Mouse (Mus musculus) E14TG2a.4 (cell line): Measurements from ENCODE around the gene Kif5c.

Source experiments
- H3K27me3 ChIP-seq: 2 replicates; pipeline ENCODE4 v1.6.1; 2014; ENCODE audit warnings: low read length, control low read depth; ENCODE audit not compliant: insufficient read depth
- H3K36me3 ChIP-seq: 2 replicates; pipeline ENCODE4 v1.6.1; 2014; ENCODE audit warnings: low read length, control low read depth; ENCODE audit not compliant: insufficient read depth
- H3K4me1 ChIP-seq: replicated peaks from 2 replicates; pipeline ENCODE4 v1.6.1; 2014; ENCODE audit warnings: low read depth, low read length, control low read depth
- H3K4me3 ChIP-seq: replicated peaks from 2 replicates; pipeline ENCODE4 v1.5.1; 2014; ENCODE audit warnings: mild to moderate bottlenecking, low read length
- H3K9me3 ChIP-seq: 2 replicates; pipeline ENCODE4 v1.6.1; 2014; ENCODE audit warnings: low read length, control low read depth
- CTCF ChIP-seq: conservative IDR thresholded peaks from 2 replicates; pipeline ENCODE4 v1.5.1; 2014; ENCODE audit warnings: low read length
- NANOG ChIP-seq: IDR thresholded peaks from 2 replicates; pipeline ENCODE4 v1.6.1; 2014; ENCODE audit warnings: borderline replicate concordance, low read length, mixed read lengths
- POU5F1 ChIP-seq: IDR thresholded peaks from 2 replicates; pipeline ENCODE4 v1.6.1; 2014; ENCODE audit warnings: low read length, borderline replicate concordance

Kif5c gene

DNA sequence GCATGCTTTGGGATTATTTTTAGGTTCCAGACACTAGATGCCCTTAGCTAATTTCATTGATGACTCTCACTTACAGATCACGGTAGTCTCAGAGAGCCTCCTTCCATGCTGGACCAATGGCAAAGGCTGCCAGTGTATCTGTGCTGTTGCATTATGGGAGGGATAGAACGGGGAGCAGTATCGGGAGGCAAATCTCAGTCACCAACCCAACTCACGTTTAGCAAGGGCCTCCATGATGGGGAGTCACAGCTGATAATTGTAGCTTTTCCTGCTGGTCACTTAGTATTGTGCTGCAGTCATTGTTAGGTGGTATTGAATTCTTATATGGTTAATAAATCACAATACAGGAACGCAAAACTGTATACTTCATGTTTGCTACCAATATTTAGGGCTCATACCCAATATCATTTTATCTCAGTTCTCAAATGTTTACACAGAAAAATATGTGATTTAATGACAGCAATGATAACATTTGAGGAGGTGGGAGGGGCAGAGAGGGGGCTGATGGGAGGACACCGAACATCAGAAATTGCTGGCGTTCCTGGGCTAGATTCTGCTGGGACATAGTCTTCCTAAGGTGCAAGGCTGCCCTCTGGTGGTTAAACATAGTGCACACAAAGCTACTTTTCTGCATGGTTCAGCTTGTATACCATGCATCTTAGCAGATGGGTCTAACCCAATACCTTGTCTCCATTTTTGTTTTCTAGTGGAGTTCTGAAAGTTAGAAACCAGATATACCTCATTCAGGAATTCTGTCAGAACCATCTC lies 115.1 kb downstream of the Kif5c start:
- Histone ChIP-seq H3K9me3 (no peaks in the 10 kb centered on the region), H3K36me3 (peaks cover 24% of the 10 kb centered on the region), H3K4me1 (peaks cover 29% of the 10 kb centered on the region), H3K27me3 (no peaks in the 10 kb centered on the region), H3K4me3 (no peak overlapping the region)
- no peak for TF ChIP-seq NANOG
- TF ChIP-seq CTCF: peak; percentile 63

GRCm38 (mm10) chr2:49735386-49735785 lies 116.3 kb downstream of the Kif5c start:
- Histone ChIP-seq H3K9me3 (no peaks in the 10 kb centered on the region), H3K4me3 (no peak overlapping the region), H3K36me3 (peaks cover 22% of the 10 kb centered on the region), H3K27me3 (no peaks in the 10 kb centered on the region), H3K4me1 (peaks cover 24% of the 10 kb centered on the region)
- TF ChIP-seq CTCF (no peak), POU5F1 (no peak), NANOG (no peak)

DNA sequence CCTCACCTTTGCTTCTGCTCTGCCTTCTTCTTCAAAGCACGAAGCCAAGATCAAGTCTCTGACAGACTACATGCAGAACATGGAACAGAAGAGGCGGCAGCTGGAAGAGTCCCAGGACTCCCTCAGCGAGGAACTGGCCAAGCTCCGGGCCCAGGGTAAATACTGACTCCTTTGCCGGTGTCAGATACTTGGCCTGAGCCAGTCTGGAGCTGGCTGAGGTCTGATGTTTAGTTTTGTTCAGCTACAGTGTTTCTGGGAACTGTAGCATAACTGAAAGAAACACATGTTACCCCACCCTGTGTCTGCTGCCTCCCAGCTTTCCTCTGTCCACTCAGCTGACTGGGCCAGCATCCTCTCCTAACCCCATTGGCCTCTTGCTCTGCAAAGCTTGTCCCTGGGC lies 119.9 kb downstream of the Kif5c start:
- peaks cover 11% of the 10 kb centered on the region for H3K4me1 ChIP-seq
- no peaks in the 10 kb centered on the region for H3K9me3 ChIP-seq
- H3K4me3 ChIP-seq: no peak overlapping the region
- peaks cover 31% of the 10 kb centered on the region for H3K36me3 ChIP-seq
- no peak for TF ChIP-seq CTCF
- TF ChIP-seq POU5F1: no peak
- TF ChIP-seq NANOG: no peak
- no peaks in the 10 kb centered on the region for H3K27me3 ChIP-seq

DNA sequence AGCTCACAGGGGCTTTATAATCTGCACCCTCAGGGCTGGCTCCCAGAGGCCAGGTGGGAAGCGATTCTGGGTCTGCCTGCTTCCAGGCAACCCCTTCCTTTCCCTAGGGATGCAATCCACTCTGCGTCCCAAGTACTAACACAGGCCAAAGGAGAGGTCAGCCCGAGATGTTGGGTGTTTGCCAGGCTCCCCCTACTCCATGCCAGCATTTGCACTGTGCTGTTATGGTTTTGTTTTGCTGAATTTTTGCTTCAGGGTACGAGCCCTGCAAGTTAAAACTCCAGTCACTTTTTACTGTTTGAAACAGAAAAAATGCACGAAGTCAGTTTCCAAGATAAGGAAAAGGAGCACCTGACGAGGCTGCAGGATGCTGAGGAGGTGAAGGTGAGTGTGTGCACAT lies 121.9 kb downstream of the Kif5c start:
- Histone ChIP-seq H3K36me3 (peaks cover 23% of the 10 kb centered on the region), H3K9me3 (no peaks in the 10 kb centered on the region), H3K4me1 (peaks cover 26% of the 10 kb centered on the region), H3K4me3 (no peak overlapping the region), H3K27me3 (no peaks in the 10 kb centered on the region)
- TF ChIP-seq NANOG (no peak), CTCF (no peak), POU5F1 (no peak)

DNA sequence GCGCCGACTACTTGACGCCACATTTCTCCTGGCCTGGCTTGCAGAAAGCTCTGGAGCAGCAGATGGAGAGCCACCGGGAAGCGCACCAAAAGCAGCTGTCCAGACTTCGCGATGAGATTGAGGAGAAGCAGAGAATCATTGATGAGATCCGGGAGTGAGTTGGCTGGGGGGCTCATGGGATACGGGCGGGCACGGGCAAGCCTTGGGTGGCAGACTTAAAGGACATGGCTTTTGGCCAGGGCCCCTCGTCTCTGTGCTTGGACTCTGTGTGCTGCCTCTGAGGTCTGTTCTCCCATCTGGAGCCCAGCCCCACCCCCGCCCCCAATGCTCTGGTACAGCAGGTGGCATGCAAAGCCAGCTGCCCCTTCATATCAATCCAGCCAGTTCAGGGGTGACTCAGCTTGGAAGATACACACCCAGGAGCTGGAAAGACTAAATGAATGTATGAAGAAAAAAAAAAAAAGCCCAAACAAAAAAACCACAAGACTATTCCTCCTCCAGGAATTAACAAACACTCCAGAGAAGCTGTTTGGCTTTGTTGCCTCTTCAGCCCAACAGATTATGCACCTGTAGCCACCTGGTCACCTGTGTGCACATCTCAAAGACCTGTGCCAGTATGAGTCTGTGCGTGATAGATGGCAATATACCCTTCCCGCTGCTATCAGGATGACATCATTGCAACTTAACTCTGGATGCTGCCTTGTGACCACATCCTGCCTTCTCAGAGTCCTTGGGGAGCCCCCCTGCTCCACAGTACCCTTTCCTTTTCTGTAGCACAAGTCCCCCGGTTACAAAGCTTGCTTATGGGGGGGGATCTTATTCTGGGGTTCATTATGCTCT lies 123.0 kb downstream of the Kif5c start:
- Histone ChIP-seq H3K9me3 (no peaks in the 10 kb centered on the region), H3K4me1 (peaks cover 26% of the 10 kb centered on the region), H3K4me3 (no peak overlapping the region), H3K27me3 (no peaks in the 10 kb centered on the region), H3K36me3 (peaks cover 24% of the 10 kb centered on the region)
- TF ChIP-seq POU5F1: no peak
- TF ChIP-seq NANOG: no peak
- TF ChIP-seq CTCF: no peak

GRCm38 (mm10) chr2:49742919-49743318 lies 123.8 kb downstream of the Kif5c start:
- Histone ChIP-seq H3K27me3 (no peaks in the 10 kb centered on the region), H3K4me1 (peaks cover 26% of the 10 kb centered on the region), H3K9me3 (no peaks in the 10 kb centered on the region), H3K4me3 (no peak overlapping the region), H3K36me3 (peaks cover 26% of the 10 kb centered on the region)
- TF ChIP-seq POU5F1: no peak
- TF ChIP-seq CTCF: no peak
- TF ChIP-seq NANOG: no peak

DNA sequence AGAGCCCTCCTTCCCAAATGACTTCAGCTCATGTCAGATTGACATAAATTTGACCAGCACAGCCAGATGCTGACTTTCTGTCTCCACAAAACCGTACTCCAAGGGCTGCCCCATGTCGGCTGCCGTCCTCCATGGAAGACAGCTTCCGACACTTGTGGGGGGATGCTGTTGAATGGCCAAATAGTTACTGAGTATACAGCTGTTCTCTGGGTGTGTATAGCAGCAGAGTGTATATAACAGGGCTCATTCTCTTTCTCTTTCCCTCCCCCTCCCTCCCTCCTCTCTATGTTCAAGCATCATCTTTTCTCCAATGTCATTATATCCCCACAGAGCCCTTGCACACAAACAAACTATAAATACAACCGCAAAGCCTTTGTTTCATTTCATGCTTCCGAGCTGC lies 124.7 kb downstream of the Kif5c start:
- Histone ChIP-seq H3K27me3 (no peaks in the 10 kb centered on the region), H3K4me3 (no peak overlapping the region), H3K4me1 (peaks cover 26% of the 10 kb centered on the region), H3K9me3 (no peaks in the 10 kb centered on the region), H3K36me3 (peaks cover 23% of the 10 kb centered on the region)
- TF ChIP-seq NANOG (no peak), CTCF (no peak), POU5F1 (no peak)

- Histone ChIP-seq H3K36me3 (peaks cover 17% of the 10 kb centered on the region), H3K4me1 (peaks cover 26% of the 10 kb centered on the region), H3K9me3 (no peaks in the 10 kb centered on the region), H3K27me3 (no peaks in the 10 kb centered on the region), H3K4me3 (no peak overlapping the region)
- TF ChIP-seq CTCF (no peak), POU5F1 (no peak), NANOG (no peak)
These were observed 125.4 kb downstream of the Kif5c start for GRCm38 (mm10) chr2:49744251-49745093.
